Mouse (Mus musculus) cortical plate, adult 2 months (tissue): Measurements from ENCODE around the gene Cd4.

ENCODE experiments used
- CTCF ChIP-seq: fragments of 200-500 bp; IDR thresholded peaks from 2 replicates; pipeline ENCODE4 v1.5.1; 2011; ENCODE audit warnings: mild to moderate bottlenecking, control low read depth, low read length; ENCODE audit not compliant: insufficient read depth; ENCODE audit errors: extremely low read depth
- POLR2A ChIP-seq: fragments of 200-500 bp; IDR thresholded peaks from 2 replicates; pipeline ENCODE4 v1.6.1; 2011; ENCODE audit warnings: mild to moderate bottlenecking, low read length, control low read depth; ENCODE audit not compliant: insufficient read depth; ENCODE audit errors: extremely low read depth

GRCm38 (mm10) chr6:124903580-124904151, 15.6 kb upstream of the Cd4 start:
- TF ChIP-seq CTCF (peak; percentile 86), POLR2A (no peak)
